Mouse (Mus musculus): ENCODE results near the gene Tnik. TPM values are rescaled to one million over a fixed set of nuclear protein-coding genes. Genes with fewer than 3 reads are reported as not detected.

Tnik gene
- polyA plus RNA-seq, 1 experiment from 2014 or later: 9.8 TPM

DNA sequence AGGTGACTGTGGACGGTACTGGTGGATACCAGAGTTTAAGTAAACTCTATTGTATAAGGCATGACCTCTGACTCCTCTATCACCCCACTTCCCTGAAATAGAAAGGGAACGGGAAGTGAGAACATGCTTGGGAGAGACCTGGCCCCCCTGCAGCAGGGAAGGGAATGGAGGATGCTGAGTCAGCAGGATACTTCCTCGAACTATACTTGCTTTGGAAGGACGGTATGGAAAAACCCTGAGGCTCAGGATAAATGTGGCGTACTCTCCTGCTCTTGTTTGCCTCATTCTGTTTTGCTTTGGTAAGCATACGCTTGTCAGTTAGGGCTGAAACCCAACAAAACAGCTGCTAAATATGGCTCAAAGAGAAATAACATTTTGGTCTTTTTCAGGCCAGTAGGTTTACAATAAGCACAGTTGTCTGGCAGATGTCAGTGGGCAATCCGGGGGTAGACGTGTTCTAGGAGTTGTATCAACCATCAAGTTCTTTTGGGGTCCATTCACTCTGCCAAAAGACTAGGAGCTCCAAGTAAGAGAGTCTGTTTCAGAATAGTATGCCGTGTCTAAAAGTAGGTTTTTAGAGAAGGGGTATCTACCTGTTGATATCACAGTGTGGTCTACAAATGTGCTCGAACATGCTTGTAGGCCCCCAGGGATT is 87.3 kb downstream of the Tnik start:
- WGBS: 70% methylated on average over 10 of the region's 10 CpGs
- H3K27ac ChIP-seq (ENCODE audit: low read length): no peak overlapping the region
- no peak for ATAC-seq (replicated peaks; ENCODE audit: extremely low read depth, insufficient read depth, low FRiP score)

DNA sequence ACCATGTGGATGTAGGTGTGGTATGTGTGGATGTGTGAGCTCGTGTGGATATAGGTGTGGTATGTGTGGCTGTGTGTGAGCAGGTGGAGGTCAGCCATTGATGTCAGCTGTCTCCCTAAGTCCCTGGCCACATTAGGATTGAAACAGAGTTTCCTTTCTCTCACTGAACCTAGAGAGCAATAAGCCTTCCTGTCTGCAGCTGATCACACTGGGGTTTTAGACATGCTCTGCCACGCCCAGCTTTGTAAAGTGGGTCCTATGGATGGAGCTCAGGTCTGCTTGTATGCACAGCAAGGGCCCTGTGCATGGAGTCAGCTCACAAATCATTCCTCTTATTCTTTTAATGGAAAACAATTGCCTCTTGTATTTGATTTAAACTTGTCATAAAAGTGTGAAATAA is 95.4 kb downstream of the Tnik start:
- no peaks in the 10 kb centered on the region for H3K27me3 ChIP-seq (ENCODE audit: control insufficient read depth, insufficient read depth, low read length)
- H3K27ac ChIP-seq (ENCODE audit: low read length): no peak overlapping the region
- H3K9me3 ChIP-seq (replicated peaks; ENCODE audit: control insufficient read depth, low read length): no peaks in the 10 kb centered on the region; the same call in 1 of the 2 replicates
- no peak overlapping the region for H3K4me2 ChIP-seq (ENCODE audit: low read depth, low read length)
- H3K4me3 ChIP-seq (ENCODE audit: low read length): no peak overlapping the region
- 68% methylated on average over 2 of the region's 2 CpGs for WGBS
- no peak for ATAC-seq (replicated peaks; ENCODE audit: extremely low read depth, insufficient read depth, low FRiP score)
- no peaks in the 10 kb centered on the region; the same call in 1 of the 2 replicates for H3K4me1 ChIP-seq (ENCODE audit: control insufficient read depth, insufficient read depth, low read length)
- no peak overlapping the region for H3K9ac ChIP-seq (ENCODE audit: low read length)
- H3K36me3 ChIP-seq (ENCODE audit: control insufficient read depth, insufficient read depth): 0 out of 2 replicates have a peak, but pooled peaks cover 1% of the 10 kb centered on the region

More for the DNA sequence above, 87.3 kb downstream of the Tnik start:
- no peak overlapping the region for H3K4me3 ChIP-seq (ENCODE audit: low read length)
- no peaks in the 10 kb centered on the region for H3K27me3 ChIP-seq (ENCODE audit: control insufficient read depth, insufficient read depth, low read length)
- no peaks in the 10 kb centered on the region for H3K9me3 ChIP-seq (replicated peaks; ENCODE audit: control insufficient read depth, low read length)
- H3K36me3 ChIP-seq (ENCODE audit: control insufficient read depth, insufficient read depth): no peaks in the 10 kb centered on the region
- no peak overlapping the region for H3K4me2 ChIP-seq (ENCODE audit: low read depth, low read length)
- H3K4me1 ChIP-seq (ENCODE audit: control insufficient read depth, insufficient read depth, low read length): no peaks in the 10 kb centered on the region
- H3K9ac ChIP-seq (ENCODE audit: low read length): no peak overlapping the region

DNA sequence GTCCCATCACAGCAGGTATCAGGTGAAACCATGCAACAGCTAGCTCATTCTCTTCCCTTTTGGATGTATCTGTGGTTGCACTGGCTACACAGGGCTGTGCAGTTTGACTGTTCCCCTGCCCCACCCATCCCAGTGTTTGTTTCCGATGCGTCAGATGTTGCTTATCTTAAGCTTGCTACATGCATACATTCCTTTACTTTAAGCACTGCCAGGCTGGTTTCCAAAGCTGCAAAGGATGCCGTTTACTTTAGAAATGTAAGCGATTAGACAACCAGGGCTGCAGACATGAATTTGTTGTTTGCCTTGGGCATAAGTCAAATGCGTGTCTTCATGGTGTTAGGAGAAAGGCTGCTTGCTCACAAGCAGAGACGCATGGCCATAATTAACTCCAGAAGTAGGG is 96.1 kb downstream of the Tnik start:
- Histone ChIP-seq H3K9ac (ENCODE audit: low read length) (no peak overlapping the region), H3K4me3 (ENCODE audit: low read length) (no peak overlapping the region), H3K36me3 (ENCODE audit: control insufficient read depth, insufficient read depth) (0 out of 2 replicates have a peak, but pooled peaks cover 2% of the 10 kb centered on the region), H3K27ac (ENCODE audit: low read length) (no peak overlapping the region), H3K9me3 (replicated peaks; ENCODE audit: control insufficient read depth, low read length) (no peaks in the 10 kb centered on the region; the same call in 1 of the 2 replicates), H3K4me2 (ENCODE audit: low read depth, low read length) (peak overlapping the region; percentile 29; the same call in 1 of the 2 replicates), H3K27me3 (ENCODE audit: control insufficient read depth, insufficient read depth, low read length) (no peaks in the 10 kb centered on the region), H3K4me1 (ENCODE audit: control insufficient read depth, insufficient read depth, low read length) (no peaks in the 10 kb centered on the region; the same call in 1 of the 2 replicates)
- ATAC-seq (replicated peaks; ENCODE audit: extremely low read depth, insufficient read depth, low FRiP score): peak; percentile 60
- 35% methylated on average over 6 of the region's 6 CpGs for WGBS

DNA sequence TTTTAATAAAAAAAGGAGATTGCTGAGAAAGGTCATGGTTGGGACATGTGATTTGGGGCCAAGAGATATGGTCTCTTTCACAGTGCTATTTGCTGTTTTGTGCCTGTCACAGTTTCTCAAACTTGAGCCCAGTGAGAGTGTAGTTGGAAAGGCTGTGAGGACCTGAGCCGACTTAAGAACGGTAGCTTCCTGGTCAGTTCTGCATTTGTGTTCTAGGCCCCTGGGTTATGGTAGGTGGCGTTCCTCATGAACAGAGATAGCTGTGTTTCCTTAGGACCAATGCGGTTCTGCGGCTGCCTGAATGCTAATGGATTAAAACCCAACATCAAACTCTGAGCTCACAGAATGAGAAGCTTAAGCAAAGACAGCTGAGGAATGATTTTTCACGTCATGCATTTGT is 98.0 kb downstream of the Tnik start:
- Histone ChIP-seq H3K36me3 (ENCODE audit: control insufficient read depth, insufficient read depth) (0 out of 2 replicates have a peak, but pooled peaks cover 2% of the 10 kb centered on the region), H3K27me3 (ENCODE audit: control insufficient read depth, insufficient read depth, low read length) (no peaks in the 10 kb centered on the region), H3K4me2 (ENCODE audit: low read depth, low read length) (no peak overlapping the region), H3K4me3 (ENCODE audit: low read length) (no peak overlapping the region), H3K27ac (ENCODE audit: low read length) (no peak overlapping the region), H3K9me3 (replicated peaks; ENCODE audit: control insufficient read depth, low read length) (no peaks in the 10 kb centered on the region; the same call in 1 of the 2 replicates), H3K9ac (ENCODE audit: low read length) (no peak overlapping the region), H3K4me1 (ENCODE audit: control insufficient read depth, insufficient read depth, low read length) (no peaks in the 10 kb centered on the region; the same call in 1 of the 2 replicates)
- 88% methylated on average over 6 of the region's 6 CpGs for WGBS
- ATAC-seq (replicated peaks; ENCODE audit: extremely low read depth, insufficient read depth, low FRiP score): no peak

DNA sequence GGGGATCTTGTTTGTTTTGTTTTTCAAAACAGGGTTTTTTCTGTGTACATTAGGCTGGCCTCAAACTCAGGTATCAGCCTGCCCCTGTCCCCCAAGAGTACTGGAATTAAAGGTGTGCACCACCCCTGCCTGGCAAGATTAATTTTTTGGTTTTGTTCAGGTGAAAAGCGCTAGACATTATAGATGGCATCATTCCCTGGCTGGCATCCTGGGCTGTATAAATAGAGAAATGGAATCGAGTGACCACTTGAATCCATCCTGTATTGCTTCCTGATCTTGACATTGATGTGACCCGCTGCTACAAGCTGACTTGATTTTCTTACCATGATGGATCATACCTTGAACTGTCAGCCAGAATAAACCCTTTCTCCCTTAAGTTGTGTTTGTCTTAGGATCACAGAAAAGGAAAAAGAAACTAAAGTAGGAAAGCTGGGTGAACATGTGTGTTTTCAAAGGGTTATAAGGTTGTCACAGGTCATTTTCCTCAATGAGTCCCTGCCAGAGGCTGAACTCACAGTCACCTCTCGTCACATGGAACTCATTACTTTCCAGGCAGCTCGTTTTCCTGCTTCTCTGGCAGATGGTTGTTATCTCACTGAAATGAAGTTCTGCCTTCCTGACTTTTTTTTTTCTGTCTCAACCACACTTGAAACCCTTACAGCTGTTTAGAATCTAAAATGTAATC is 100.6 kb downstream of the Tnik start:
- WGBS: 60% methylated on average over 5 of the region's 5 CpGs
- Histone ChIP-seq H3K9me3 (replicated peaks; ENCODE audit: control insufficient read depth, low read length) (no peaks in the 10 kb centered on the region; the same call in 1 of the 2 replicates), H3K4me1 (ENCODE audit: control insufficient read depth, insufficient read depth, low read length) (no peaks in the 10 kb centered on the region; the same call in 1 of the 2 replicates), H3K9ac (ENCODE audit: low read length) (no peak overlapping the region), H3K27ac (ENCODE audit: low read length) (no peak overlapping the region), H3K36me3 (ENCODE audit: control insufficient read depth, insufficient read depth) (0 out of 2 replicates have a peak, but pooled peaks cover 2% of the 10 kb centered on the region), H3K4me2 (ENCODE audit: low read depth, low read length) (no peak overlapping the region), H3K4me3 (ENCODE audit: low read length) (no peak overlapping the region), H3K27me3 (ENCODE audit: control insufficient read depth, insufficient read depth, low read length) (no peaks in the 10 kb centered on the region)
- no peak for ATAC-seq (replicated peaks; ENCODE audit: extremely low read depth, insufficient read depth, low FRiP score)

DNA sequence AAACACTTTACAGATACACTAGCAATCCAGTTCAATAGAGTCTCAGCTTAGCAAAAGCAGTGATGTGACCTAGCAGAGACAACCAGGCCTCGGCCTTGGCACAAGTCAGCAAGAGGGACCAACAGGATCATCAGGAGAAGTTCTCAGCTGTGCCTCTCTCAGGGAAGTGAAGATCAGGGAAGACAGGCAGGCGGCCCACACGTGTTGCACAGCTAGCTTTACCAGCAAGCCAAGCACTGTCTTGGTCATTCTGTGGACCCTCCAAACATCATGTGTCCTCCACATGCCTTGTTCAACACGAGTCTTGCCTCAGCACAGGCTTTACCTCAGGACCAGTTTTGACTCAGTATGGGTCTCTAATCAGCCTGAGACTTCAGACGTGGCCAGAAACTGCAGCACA is 105.7 kb downstream of the Tnik start:
- no peak for ATAC-seq (replicated peaks; ENCODE audit: extremely low read depth, insufficient read depth, low FRiP score)
- no peak overlapping the region for H3K9ac ChIP-seq (ENCODE audit: low read length)

DNA sequence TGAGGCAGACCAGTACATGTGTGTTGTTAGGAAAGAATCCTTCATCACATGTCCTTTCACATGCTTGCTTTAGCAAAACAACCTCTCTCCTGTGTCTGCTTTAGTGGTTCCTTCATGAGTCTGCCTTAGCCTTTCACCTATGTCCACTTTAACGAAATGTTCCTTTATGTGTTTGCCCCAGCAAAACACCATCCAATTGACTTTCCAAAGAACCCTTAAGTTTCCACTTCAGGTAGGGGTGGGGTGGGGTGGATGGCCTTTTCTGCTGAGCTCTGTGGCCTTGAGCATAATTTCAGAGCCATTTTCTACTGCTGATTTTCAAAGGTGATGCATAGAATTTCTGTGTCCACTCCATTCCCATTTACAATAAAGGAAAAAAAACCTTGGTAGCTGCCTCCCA is 106.3 kb downstream of the Tnik start:
- Histone ChIP-seq H3K4me2 (ENCODE audit: low read depth, low read length) (no peak overlapping the region), H3K9me3 (replicated peaks; ENCODE audit: control insufficient read depth, low read length) (no peaks in the 10 kb centered on the region), H3K4me1 (ENCODE audit: control insufficient read depth, insufficient read depth, low read length) (peaks cover 5% of the 10 kb centered on the region), H3K9ac (ENCODE audit: low read length) (no peak overlapping the region), H3K27me3 (ENCODE audit: control insufficient read depth, insufficient read depth, low read length) (no peaks in the 10 kb centered on the region), H3K27ac (ENCODE audit: low read length) (no peak overlapping the region), H3K36me3 (ENCODE audit: control insufficient read depth, insufficient read depth) (no peaks in the 10 kb centered on the region), H3K4me3 (ENCODE audit: low read length) (no peak overlapping the region)
- no peak for ATAC-seq (replicated peaks; ENCODE audit: extremely low read depth, insufficient read depth, low FRiP score)
- WGBS: 81% methylated on average over 1 of the region's 1 CpGs

More for the DNA sequence above, 105.7 kb downstream of the Tnik start:
- H3K4me3 ChIP-seq (ENCODE audit: low read length): no peak overlapping the region
- no peaks in the 10 kb centered on the region for H3K36me3 ChIP-seq (ENCODE audit: control insufficient read depth, insufficient read depth)
- no peaks in the 10 kb centered on the region; the same call in 1 of the 2 replicates for H3K9me3 ChIP-seq (replicated peaks; ENCODE audit: control insufficient read depth, low read length)
- no peak overlapping the region for H3K27ac ChIP-seq (ENCODE audit: low read length)
- peaks cover 5% of the 10 kb centered on the region for H3K4me1 ChIP-seq (ENCODE audit: control insufficient read depth, insufficient read depth, low read length)
- 83% methylated on average over 5 of the region's 5 CpGs for WGBS
- no peak overlapping the region for H3K4me2 ChIP-seq (ENCODE audit: low read depth, low read length)
- H3K27me3 ChIP-seq (ENCODE audit: control insufficient read depth, insufficient read depth, low read length): no peaks in the 10 kb centered on the region

DNA sequence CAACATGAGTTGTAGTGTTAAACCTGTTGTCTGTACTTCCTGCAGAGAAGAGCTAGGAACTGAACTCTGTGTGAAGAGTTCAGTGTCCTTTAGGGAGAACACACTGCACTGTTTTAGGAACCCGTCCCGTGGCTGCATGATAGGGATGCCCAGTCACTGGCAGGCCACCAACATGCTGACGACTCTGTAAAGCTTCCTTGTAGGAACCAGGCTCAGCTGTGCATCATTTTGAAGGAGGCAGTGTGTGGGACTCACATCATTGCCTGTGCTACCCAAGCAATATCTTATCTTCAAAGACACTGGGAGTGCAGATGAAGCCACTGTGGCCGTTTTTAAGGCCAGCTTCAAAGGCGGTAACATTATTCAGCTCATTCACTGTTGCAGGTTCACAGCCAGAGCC is 106.7 kb downstream of the Tnik start:
- Histone ChIP-seq H3K4me1 (ENCODE audit: control insufficient read depth, insufficient read depth, low read length) (peaks cover 5% of the 10 kb centered on the region), H3K4me3 (ENCODE audit: low read length) (no peak overlapping the region), H3K9ac (ENCODE audit: low read length) (no peak overlapping the region), H3K9me3 (replicated peaks; ENCODE audit: control insufficient read depth, low read length) (no peaks in the 10 kb centered on the region), H3K27me3 (ENCODE audit: control insufficient read depth, insufficient read depth, low read length) (no peaks in the 10 kb centered on the region), H3K4me2 (ENCODE audit: low read depth, low read length) (no peak overlapping the region), H3K36me3 (ENCODE audit: control insufficient read depth, insufficient read depth) (no peaks in the 10 kb centered on the region), H3K27ac (ENCODE audit: low read length) (no peak overlapping the region)
- no peak for ATAC-seq (replicated peaks; ENCODE audit: extremely low read depth, insufficient read depth, low FRiP score)
- WGBS: 51% methylated on average over 5 of the region's 5 CpGs

DNA sequence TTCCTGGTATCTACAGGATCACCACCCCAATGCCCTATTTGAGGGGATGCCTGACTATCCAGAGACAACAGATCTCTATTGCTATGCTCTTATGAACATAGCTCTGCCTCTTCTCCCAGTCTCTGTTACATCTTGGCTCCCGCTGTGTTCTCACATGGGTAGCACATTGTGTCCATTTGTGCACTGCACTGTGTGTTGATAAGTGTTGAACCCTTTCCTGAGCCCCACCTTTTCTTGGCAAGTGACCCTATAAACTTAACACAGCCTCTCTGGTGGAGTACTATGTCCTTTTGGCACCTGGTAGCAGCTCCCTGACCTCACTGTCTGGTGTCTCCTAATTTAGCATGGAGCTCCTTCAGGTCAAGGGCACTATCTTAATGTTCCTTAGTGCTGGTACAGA is 108.6 kb downstream of the Tnik start:
- ATAC-seq (replicated peaks; ENCODE audit: extremely low read depth, insufficient read depth, low FRiP score): no peak
- Histone ChIP-seq H3K9ac (ENCODE audit: low read length) (no peak overlapping the region), H3K4me2 (ENCODE audit: low read depth, low read length) (no peak overlapping the region), H3K9me3 (replicated peaks; ENCODE audit: control insufficient read depth, low read length) (no peaks in the 10 kb centered on the region), H3K27me3 (ENCODE audit: control insufficient read depth, insufficient read depth, low read length) (no peaks in the 10 kb centered on the region), H3K36me3 (ENCODE audit: control insufficient read depth, insufficient read depth) (no peaks in the 10 kb centered on the region), H3K4me3 (ENCODE audit: low read length) (no peak overlapping the region), H3K27ac (ENCODE audit: low read length) (no peak overlapping the region), H3K4me1 (ENCODE audit: control insufficient read depth, insufficient read depth, low read length) (peaks cover 5% of the 10 kb centered on the region)
- WGBS: 68% methylated on average over 1 of the region's 1 CpGs

Data from heart, embryonic 16.5 days (tissue).